Mouse (Mus musculus) c-Kit-positive CD71-positive TER-119-negative erythroid progenitor cells, embryonic 14.5 days (primary cell): ENCODE results near the gene Fyn.

Experiments used
- DNase-seq: peaks from one replicate; pipeline ENCODE4 v3.0.0-alpha.2; 2013; ENCODE audit warnings: low read depth

Gene Fyn

GRCm38 (mm10) chr10:39368572-39369135 is at the start of gene Fyn:
Fyn (plus strand) TSS chr10:39368855.
- DNase-seq = no peak

- no peak for DNase-seq
Observed at GRCm38 (mm10) chr10:39320798-39321622, 47.6 kb upstream of the Fyn start.

GRCm38 (mm10) chr10:39321623-39321985 is 47.1 kb upstream of the Fyn start:
- no peak for DNase-seq

- no peak for DNase-seq
Observed at GRCm38 (mm10) chr10:39322143-39322542, 46.5 kb upstream of the Fyn start.

- DNase-seq = no peak
Observed at GRCm38 (mm10) chr10:39324291-39324690, 44.4 kb upstream of the Fyn start.

GRCm38 (mm10) chr10:39328661-39329060 is 40.0 kb upstream of the Fyn start:
- DNase-seq = no peak

GRCm38 (mm10) chr10:39334320-39334719 is 34.3 kb upstream of the Fyn start:
- no peak for DNase-seq

GRCm38 (mm10) chr10:39335880-39336279 is 32.8 kb upstream of the Fyn start:
- DNase-seq = no peak

GRCm38 (mm10) chr10:39339189-39339968 is 29.3 kb upstream of the Fyn start:
- DNase-seq = no peak

GRCm38 (mm10) chr10:39339969-39340236 is 28.8 kb upstream of the Fyn start:
- DNase-seq = no peak

GRCm38 (mm10) chr10:39343551-39343950 is 25.1 kb upstream of the Fyn start:
- DNase-seq = no peak

- DNase-seq = no peak
Observed at GRCm38 (mm10) chr10:39345921-39346320, 22.7 kb upstream of the Fyn start.

GRCm38 (mm10) chr10:39349781-39350364 is 18.8 kb upstream of the Fyn start:
- DNase-seq = no peak

GRCm38 (mm10) chr10:39364196-39364595 is 4.5 kb upstream of the Fyn start:
- no peak for DNase-seq

- DNase-seq = peak; percentile 89
Observed at GRCm38 (mm10) chr10:39369502-39369931, 862 bp downstream of the Fyn start.

GRCm38 (mm10) chr10:39369977-39370785 is 1.5 kb downstream of the Fyn start:
- DNase-seq = no peak

- DNase-seq = peak; percentile 58
Observed at GRCm38 (mm10) chr10:39370786-39371221, 2.1 kb downstream of the Fyn start.

- no peak for DNase-seq
Observed at GRCm38 (mm10) chr10:39371467-39371866, 2.8 kb downstream of the Fyn start.

GRCm38 (mm10) chr10:39371991-39372390 is 3.3 kb downstream of the Fyn start:
- no peak for DNase-seq

- no peak for DNase-seq
Observed at GRCm38 (mm10) chr10:39376676-39377075, 8.0 kb downstream of the Fyn start.

GRCm38 (mm10) chr10:39377219-39377618 is 8.6 kb downstream of the Fyn start:
- no peak for DNase-seq
